Mouse (Mus musculus) thymus, postnatal 36 days (tissue): ENCODE results near the gene Tmem212.

Source experiments
- DNase-seq, 2 experiments: peaks; one replicate each; pipeline ENCODE4 v3.0.0; 2022; ENCODE audit warnings: mixed read lengths in 2 of 2

Tmem212 gene

GRCm38 (mm10) chr3:27898178-27898577, 2.0 kb upstream of the Tmem212 start:
- no peak for DNase-seq

- no peak for DNase-seq
These were observed 9.6 kb downstream of the Tmem212 start for GRCm38 (mm10) chr3:27886578-27886977.

- DNase-seq = no peak
These were observed 10.6 kb downstream of the Tmem212 start for GRCm38 (mm10) chr3:27885585-27885984.

- DNase-seq = no peak
These were observed 14.0 kb downstream of the Tmem212 start for GRCm38 (mm10) chr3:27881897-27882835.

GRCm38 (mm10) chr3:27878854-27879610, 17.1 kb downstream of the Tmem212 start:
- DNase-seq = no peak

GRCm38 (mm10) chr3:27873268-27874073, 22.7 kb downstream of the Tmem212 start:
- no peak for DNase-seq

- no peak for DNase-seq
These were observed 23.7 kb downstream of the Tmem212 start for GRCm38 (mm10) chr3:27872429-27872828.

- no peak for DNase-seq
These were observed 24.3 kb downstream of the Tmem212 start for GRCm38 (mm10) chr3:27871891-27872290.

GRCm38 (mm10) chr3:27871371-27871770, 24.8 kb downstream of the Tmem212 start:
- no peak for DNase-seq

- no peak for DNase-seq
These were observed 27.5 kb downstream of the Tmem212 start for GRCm38 (mm10) chr3:27868681-27869080.

GRCm38 (mm10) chr3:27867731-27868130, 28.4 kb downstream of the Tmem212 start:
- DNase-seq = no peak

GRCm38 (mm10) chr3:27862821-27863740, 33.1 kb downstream of the Tmem212 start:
- no peak for DNase-seq

GRCm38 (mm10) chr3:27861601-27862000, 34.6 kb downstream of the Tmem212 start:
- no peak for DNase-seq

GRCm38 (mm10) chr3:27861086-27861485, 35.1 kb downstream of the Tmem212 start:
- DNase-seq = no peak

- DNase-seq = no peak
These were observed 37.0 kb downstream of the Tmem212 start for GRCm38 (mm10) chr3:27859161-27859561.

- DNase-seq = no peak
These were observed 37.6 kb downstream of the Tmem212 start for GRCm38 (mm10) chr3:27858441-27859115.

- DNase-seq = no peak
These were observed 39.9 kb downstream of the Tmem212 start for GRCm38 (mm10) chr3:27856288-27856687.

- DNase-seq = no peak
These were observed 41.6 kb downstream of the Tmem212 start for GRCm38 (mm10) chr3:27854431-27855180.

GRCm38 (mm10) chr3:27843266-27843665, 52.9 kb downstream of the Tmem212 start:
- DNase-seq = no peak

- DNase-seq = no peak
These were observed 53.3 kb downstream of the Tmem212 start for GRCm38 (mm10) chr3:27842856-27843255.
